Mouse (Mus musculus): ENCODE results near the gene 2310046K23Rik.

- TF ChIP-seq POLR2A (IDR thresholded peaks at IDR 0.05; ENCODE audit: insufficient read depth, low read length) = no peak
- TF ChIP-seq CTCF (IDR thresholded peaks at IDR 0.05; ENCODE audit: low read depth, low read length) = no peak
Observed at GRCm38 (mm10) chr3:92578652-92579413, 44.5 kb upstream of the 2310046K23Rik start.

All from ES-Bruce4 (cell line).